Mouse (Mus musculus): ENCODE measurements around the gene Cep112. TPM values are rescaled to one million over a fixed set of nuclear protein-coding genes. Genes with fewer than 3 reads are reported as not detected.
"Not testable (repeated sequence)": the region's sequence is repeated elsewhere in the genome, so short reads cannot be mapped to it uniquely, and the experiment has no call there.

Cep112 gene
- polyA plus RNA-seq, 3 experiments from 2014 or later, result 0.62 to 1.8 (median 1.0) TPM

GRCm38 (mm10) chr11:108805947-108806346, 381.0 kb downstream of the Cep112 start:
- ATAC-seq, result no peak

- no peak for ATAC-seq
Measured at GRCm38 (mm10) chr11:108809626-108810025, 384.6 kb downstream of the Cep112 start.

GRCm38 (mm10) chr11:108821771-108822170, 396.8 kb downstream of the Cep112 start:
- ATAC-seq, result no peak

GRCm38 (mm10) chr11:108822257-108822656, 397.3 kb downstream of the Cep112 start:
- no peak for ATAC-seq

- no peak for ATAC-seq
Measured at GRCm38 (mm10) chr11:108827321-108827720, 402.3 kb downstream of the Cep112 start.

- ATAC-seq, result no peak
Measured at GRCm38 (mm10) chr11:108828374-108829025, 403.5 kb downstream of the Cep112 start.

GRCm38 (mm10) chr11:108836706-108837105, 411.7 kb downstream of the Cep112 start:
- ATAC-seq, result no peak

- no peak for ATAC-seq
Measured at GRCm38 (mm10) chr11:108840195-108840594, 415.2 kb downstream of the Cep112 start.

- ATAC-seq, result no peak
Measured at GRCm38 (mm10) chr11:108842765-108843164, 417.8 kb downstream of the Cep112 start.

GRCm38 (mm10) chr11:108845971-108846370, 421.0 kb downstream of the Cep112 start:
- ATAC-seq, result no peak

- ATAC-seq, result no peak
Measured at GRCm38 (mm10) chr11:108846479-108846878, 421.5 kb downstream of the Cep112 start.

- ATAC-seq, result no peak
Measured at GRCm38 (mm10) chr11:108851771-108852170, 426.8 kb downstream of the Cep112 start.

- no peak for ATAC-seq
Measured at GRCm38 (mm10) chr11:108857254-108857653, 432.3 kb downstream of the Cep112 start.

GRCm38 (mm10) chr11:108857678-108858338, 432.8 kb downstream of the Cep112 start:
- ATAC-seq, result no peak

GRCm38 (mm10) chr11:108858339-108858804, 433.4 kb downstream of the Cep112 start:
- ATAC-seq, result no peak

- ATAC-seq, result no peak
Measured at GRCm38 (mm10) chr11:108858846-108859245, 433.9 kb downstream of the Cep112 start.

GRCm38 (mm10) chr11:108862360-108862759, 437.4 kb downstream of the Cep112 start:
- no peak for ATAC-seq

- no peak for ATAC-seq
Measured at GRCm38 (mm10) chr11:108865746-108866145, 440.8 kb downstream of the Cep112 start.

GRCm38 (mm10) chr11:108867538-108867937, 442.5 kb downstream of the Cep112 start:
- ATAC-seq, result no peak

- ATAC-seq, result not testable (repeated sequence)
Measured at GRCm38 (mm10) chr11:108871284-108871683, 446.3 kb downstream of the Cep112 start.

- no peak for ATAC-seq
Measured at GRCm38 (mm10) chr11:108871748-108872147, 446.8 kb downstream of the Cep112 start.

GRCm38 (mm10) chr11:108876633-108877205, 451.7 kb downstream of the Cep112 start:
- no peak for ATAC-seq

GRCm38 (mm10) chr11:108877520-108877919, 452.5 kb downstream of the Cep112 start:
- ATAC-seq, result no peak

- ATAC-seq, result no peak
Measured at GRCm38 (mm10) chr11:108880546-108880945, 455.6 kb downstream of the Cep112 start.

All from inflammation-experienced regulatory T-cells, adult 6 months (primary cell).